Mouse (Mus musculus) limb, embryonic 15.5 days (tissue): Measurements from ENCODE around the gene Olfr1366. TPM values are rescaled to one million over a fixed set of nuclear protein-coding genes. Genes with fewer than 3 reads are reported as not detected.

Experiments used
- ATAC-seq: fragments of 200-750 bp; cut with Nextera tagmentation; 2 replicates; pipeline ENCODE4 v1.8.0; 2017; ENCODE audit warnings: low read depth, moderate TSS enrichment; ENCODE audit not compliant: insufficient number of reproducible peaks, low FRiP score, low TSS enrichment
- H3K27ac ChIP-seq: fragments of 300-500 bp; sonication (generic); 2 replicates; pipeline ENCODE4 v1.5.1; 2015; ENCODE audit warnings: moderate library complexity, mild to moderate bottlenecking, inconsistent platforms
- H3K27me3 ChIP-seq: fragments of 300-500 bp; sonication (generic); 2 replicates; pipeline ENCODE4 v1.6.1; 2015; ENCODE audit warnings: inconsistent platforms
- H3K36me3 ChIP-seq: fragments of 300-500 bp; sonication (generic); 2 replicates; pipeline ENCODE4 v1.6.1; 2015; ENCODE audit warnings: inconsistent platforms
- H3K4me1 ChIP-seq: fragments of 300-500 bp; sonication (generic); 2 replicates; pipeline ENCODE4 v1.6.1; 2015; ENCODE audit warnings: inconsistent platforms
- H3K4me2 ChIP-seq: fragments of 300-500 bp; sonication (generic); 2 replicates; pipeline ENCODE4 v1.6.1; 2015; ENCODE audit warnings: mild to moderate bottlenecking, inconsistent platforms
- H3K4me3 ChIP-seq: fragments of 300-500 bp; sonication (generic); 2 replicates; pipeline ENCODE4 v1.5.1; 2015; ENCODE audit warnings: mild to moderate bottlenecking, inconsistent platforms
- H3K9ac ChIP-seq: fragments of 300-500 bp; sonication (generic); 2 replicates; pipeline ENCODE4 v1.6.1; 2015; ENCODE audit warnings: inconsistent platforms
- H3K9me3 ChIP-seq: fragments of 300-500 bp; sonication (generic); 2 replicates; pipeline ENCODE4 v1.6.1; 2016; ENCODE audit warnings: inconsistent platforms
- WGBS: fragments of 180-500 bp; shearing (Covaris S2); methylation state at CpG from one replicate; pipeline ENCODE4 v1.1.7; 2015; 5-methylcytosine and 5-hydroxymethylcytosine counted together
- polyA plus RNA-seq: library from polyadenylated mRNA; unstranded; fragments of >200 nt; fragmentation: Nextera tagmentation; extraction: Ambion mirVana; gene quantifications from 2 replicates; pipeline ENCODE4 v1.2.1, GENCODE M21; 2015

The Olfr1366 gene
- polyA plus RNA-seq, 1 experiment from 2014 or later: 0.18 TPM

DNA sequence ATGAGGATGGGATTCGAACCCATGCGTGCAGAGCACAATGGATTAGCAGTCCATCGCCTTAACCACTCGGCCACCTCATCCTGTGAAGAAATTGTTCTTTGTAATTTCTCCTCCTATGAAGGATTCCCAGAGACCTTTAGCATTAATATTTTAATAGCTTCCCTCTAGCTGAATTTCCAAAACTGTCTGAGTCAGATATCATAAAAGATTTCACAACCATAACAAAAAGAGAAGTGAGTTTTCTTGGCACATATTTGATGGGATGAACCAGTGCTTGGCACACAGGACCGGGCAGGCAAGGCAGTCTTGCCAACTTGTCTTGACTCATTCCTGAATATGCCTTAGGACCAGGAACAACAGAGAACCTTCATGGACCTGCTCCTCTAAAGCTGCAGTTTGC is 49.8 kb downstream of the Olfr1366 start:
- Histone ChIP-seq H3K4me3 (no peak overlapping the region), H3K36me3 (no peaks in the 10 kb centered on the region), H3K27ac (no peak overlapping the region), H3K4me2 (no peak overlapping the region), H3K27me3 (no peaks in the 10 kb centered on the region), H3K9ac (no peak overlapping the region), H3K9me3 (no peaks in the 10 kb centered on the region), H3K4me1 (no peaks in the 10 kb centered on the region)
- ATAC-seq: no peak
- 87% methylated on average over 5 of the region's 5 CpGs for WGBS

DNA sequence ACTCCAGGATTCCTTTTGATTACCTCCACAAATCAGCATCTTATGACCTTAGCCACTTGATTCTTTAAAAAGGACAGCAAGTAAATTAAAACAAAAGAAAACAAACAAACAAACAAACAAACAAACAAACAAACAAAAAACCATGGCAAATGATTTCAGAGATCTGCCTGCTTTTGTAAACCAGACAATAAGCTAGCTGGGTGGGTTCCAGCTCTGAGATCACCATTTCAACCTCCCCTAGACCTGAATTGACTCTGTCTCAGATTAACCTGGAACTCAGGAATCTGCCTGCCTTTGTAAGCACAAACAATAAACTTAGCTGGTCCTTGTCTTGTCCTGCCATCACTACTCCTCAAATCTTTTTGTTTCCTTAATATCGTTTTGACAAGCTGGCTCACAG is 55.7 kb downstream of the Olfr1366 start:
- ATAC-seq: no peak
- H3K27me3 ChIP-seq: no peaks in the 10 kb centered on the region
- H3K9me3 ChIP-seq: no peaks in the 10 kb centered on the region
- no peak overlapping the region for H3K27ac ChIP-seq
- no peaks in the 10 kb centered on the region for H3K4me1 ChIP-seq
- no peak overlapping the region for H3K4me3 ChIP-seq
- H3K36me3 ChIP-seq: peaks cover 15% of the 10 kb centered on the region; the same call in 1 of the 2 replicates
- H3K4me2 ChIP-seq: no peak overlapping the region
- WGBS: 84% methylated on average over 1 of the region's 1 CpGs
- H3K9ac ChIP-seq: no peak overlapping the region

Other genes with a start within 250 kb of the Olfr1366 start
- 0.23 TPM in 1 of 2 replicates, not detected in the other for gene Gpx6, start 230.7 kb downstream of the Olfr1366 start, polyA plus RNA-seq
- gene Olfr1367, start 195.9 kb downstream of the Olfr1366 start, polyA plus RNA-seq: not detected in 2 replicates
- 9.2 and 10.2 TPM in 2 replicates for gene Zscan12, start 180.0 kb downstream of the Olfr1366 start, polyA plus RNA-seq
- 84.1 and 85.7 TPM in 2 replicates for gene Zkscan3, start 140.1 kb downstream of the Olfr1366 start, polyA plus RNA-seq
- 2.4 and 2.5 TPM in 2 replicates for gene Pgbd1, start 101.8 kb downstream of the Olfr1366 start, polyA plus RNA-seq
- gene Zscan26, start 89.1 kb downstream of the Olfr1366 start, polyA plus RNA-seq: 26.1 and 26.3 TPM in 2 replicates
- 2.2 and 2.3 TPM in 2 replicates for gene Nkapl, start 74.3 kb downstream of the Olfr1366 start, polyA plus RNA-seq
- 3.4 and 4.1 TPM in 2 replicates for gene Zkscan4, start 63.9 kb downstream of the Olfr1366 start, polyA plus RNA-seq
- not detected in 2 replicates for gene Gm10065, start 63.4 kb downstream of the Olfr1366 start, polyA plus RNA-seq
- 0.19 and 0.41 TPM in 2 replicates for gene AK157302, start 47.6 kb downstream of the Olfr1366 start, polyA plus RNA-seq
- 5.2 and 7.3 TPM in 2 replicates for gene Gm11273, start 41.4 kb downstream of the Olfr1366 start, polyA plus RNA-seq
- gene Zkscan8, start 11.7 kb downstream of the Olfr1366 start, polyA plus RNA-seq: 6.1 TPM in 2 replicates
- gene Olfr1535, start 17.1 kb upstream of the Olfr1366 start, polyA plus RNA-seq: not detected in 2 replicates
- gene Olfr1364, start 39.0 kb upstream of the Olfr1366 start, polyA plus RNA-seq: not detected in 2 replicates
- not detected in 2 replicates for gene Olfr1362, start 71.2 kb upstream of the Olfr1366 start, polyA plus RNA-seq
- not detected in 2 replicates for gene Olfr11, start 99.7 kb upstream of the Olfr1366 start, polyA plus RNA-seq
- not detected in 2 replicates for gene Olfr1361, start 120.6 kb upstream of the Olfr1366 start, polyA plus RNA-seq
- gene Olfr1360, start 134.6 kb upstream of the Olfr1366 start, polyA plus RNA-seq: not detected in 2 replicates
- gene Olfr1359, start 155.3 kb upstream of the Olfr1366 start, polyA plus RNA-seq: not detected in 2 replicates
- 0.96 and 1.2 TPM in 2 replicates for gene Hist1h2bl, start 173.3 kb upstream of the Olfr1366 start, polyA plus RNA-seq
- gene Hist1h2ai, start 173.6 kb upstream of the Olfr1366 start, polyA plus RNA-seq: 17.1 and 23.9 TPM in 2 replicates
- gene Hist1h3h, start 174.9 kb upstream of the Olfr1366 start, polyA plus RNA-seq: 3.5 and 7.6 TPM in 2 replicates
- gene Hist1h2bm, start 179.2 kb upstream of the Olfr1366 start, polyA plus RNA-seq: 2.5 and 4.5 TPM in 2 replicates
- gene Hist1h4j, start 192.3 kb upstream of the Olfr1366 start, polyA plus RNA-seq: 1.1 and 1.2 TPM in 2 replicates
- gene Hist1h4k, start 207.7 kb upstream of the Olfr1366 start, polyA plus RNA-seq: 4.1 TPM in 1 of 2 replicates, not detected in the other
- 11.6 and 26.1 TPM in 2 replicates for gene Hist1h2ak, start 211.0 kb upstream of the Olfr1366 start, polyA plus RNA-seq
- gene Hist1h2bn, start 211.3 kb upstream of the Olfr1366 start, polyA plus RNA-seq: 4.2 TPM in 1 of 2 replicates, not detected in the other
- 21.1 and 23.5 TPM in 2 replicates for gene Hist1h1b, start 237.8 kb upstream of the Olfr1366 start, polyA plus RNA-seq
- 81.7 and 109 TPM in 2 replicates for gene Hist1h3i, start 240.6 kb upstream of the Olfr1366 start, polyA plus RNA-seq
- gene Hist1h2an, start 244.4 kb upstream of the Olfr1366 start, polyA plus RNA-seq: 3.5 and 4.6 TPM in 2 replicates
- 1.00 TPM in 1 of 2 replicates, not detected in the other for gene Hist1h2bp, start 244.7 kb upstream of the Olfr1366 start, polyA plus RNA-seq